Mouse (Mus musculus) heart, adult 2 months (tissue): Measurements from ENCODE around the gene Cacng6.

Experiments used
- CTCF ChIP-seq: fragments of 200-600 bp; IDR thresholded peaks from 2 replicates; pipeline ENCODE4 v1.8.1; 2022; ENCODE audit warnings: antibody characterized with exemption, mild to moderate bottlenecking, moderate library complexity
- EP300 ChIP-seq: fragments of 200-500 bp; IDR thresholded peaks from 2 replicates; pipeline ENCODE4 v1.6.1; 2011; ENCODE audit warnings: low read depth, low read length, control low read depth; ENCODE audit not compliant: insufficient read depth

- TF ChIP-seq CTCF (no peak), EP300 (no peak)
Observed at GRCm38 (mm10) chr7:3468614-3469013, 44.6 kb downstream of the Cacng6 start.
